Mouse (Mus musculus) embryo, embryonic 11 days (tissue): Measurements from ENCODE around the gene Ggt6.
"Not testable (repeated sequence)": the region's sequence is repeated elsewhere in the genome, so short reads cannot be mapped to it uniquely, and the experiment has no call there.

Experiments used
- DNase-seq: peaks from one replicate; pipeline ENCODE4 v3.0.0-alpha.2; 2015

Gene Ggt6

GRCm38 (mm10) chr11:72411093-72411921 lies 24.0 kb upstream of the Ggt6 start, which contains the start of gene Smtnl2:
Smtnl2 (minus strand) TSS chr11:72411713.
- DNase-seq, result peak; percentile 92

GRCm38 (mm10) chr11:72411945-72412344 lies 23.4 kb upstream of the Ggt6 start:
- no peak for DNase-seq

GRCm38 (mm10) chr11:72413016-72413415 lies 22.3 kb upstream of the Ggt6 start:
- DNase-seq, result no peak

- DNase-seq, result no peak
These were observed 21.6 kb upstream of the Ggt6 start for GRCm38 (mm10) chr11:72413601-72414190.

GRCm38 (mm10) chr11:72415155-72415554 lies 20.2 kb upstream of the Ggt6 start:
- DNase-seq, result no peak

GRCm38 (mm10) chr11:72416666-72417065 lies 18.7 kb upstream of the Ggt6 start:
- no peak for DNase-seq

GRCm38 (mm10) chr11:72417376-72417775 lies 17.9 kb upstream of the Ggt6 start:
- no peak for DNase-seq

GRCm38 (mm10) chr11:72418227-72418626 lies 17.1 kb upstream of the Ggt6 start:
- no peak for DNase-seq

GRCm38 (mm10) chr11:72419006-72419405 lies 16.3 kb upstream of the Ggt6 start:
- DNase-seq, result no peak

GRCm38 (mm10) chr11:72420460-72421122 lies 14.7 kb upstream of the Ggt6 start:
- no peak for DNase-seq

- DNase-seq, result no peak
These were observed 13.6 kb upstream of the Ggt6 start for GRCm38 (mm10) chr11:72421518-72422278.

GRCm38 (mm10) chr11:72423686-72424085 lies 11.6 kb upstream of the Ggt6 start:
- DNase-seq, result no peak

- DNase-seq, result no peak
These were observed 10.1 kb upstream of the Ggt6 start for GRCm38 (mm10) chr11:72425201-72425600.

GRCm38 (mm10) chr11:72426884-72427283 lies 8.4 kb upstream of the Ggt6 start:
- DNase-seq, result no peak

- peak; percentile 86 for DNase-seq
These were observed 6.6 kb upstream of the Ggt6 start for GRCm38 (mm10) chr11:72428694-72429093.

- DNase-seq, result peak; percentile 84
These were observed 6.0 kb upstream of the Ggt6 start for GRCm38 (mm10) chr11:72429288-72429690.

- not testable (repeated sequence) for DNase-seq
These were observed 4.8 kb upstream of the Ggt6 start for GRCm38 (mm10) chr11:72430311-72431068.

- DNase-seq, result no peak
These were observed 344 bp downstream of the Ggt6 start for GRCm38 (mm10) chr11:72435694-72436045.

- no peak for DNase-seq
These were observed 945 bp downstream of the Ggt6 start for GRCm38 (mm10) chr11:72436271-72436670.

- no peak for DNase-seq
These were observed 1.7 kb downstream of the Ggt6 start for GRCm38 (mm10) chr11:72436756-72437650.

GRCm38 (mm10) chr11:72438411-72438810 lies 3.1 kb downstream of the Ggt6 start:
- no peak for DNase-seq
